Mouse (Mus musculus) heart, embryonic 10.5 days (tissue): ENCODE measurements at regions not wholly inside any gene's neighbourhood (a gene's known extent, or its start where the extent isn't known, plus 50 kb on each side); places are given as distances from the start of the nearest gene placed in this dataset.

Experiments used
- DNase-seq: peaks from one replicate; pipeline ENCODE4 v3.0.0-alpha.2; 2017; ENCODE audit warnings: low spot score
- H3K27ac ChIP-seq: fragments of 300-500 bp; sonication (generic); 2 replicates; pipeline ENCODE4 v1.5.1; 2016; ENCODE audit warnings: mild to moderate bottlenecking
- H3K27me3 ChIP-seq: fragments of 300-500 bp; sonication (generic); 2 replicates; pipeline ENCODE4 v1.6.1; 2016; ENCODE audit warnings: mild to moderate bottlenecking; ENCODE audit not compliant: poor library complexity, insufficient read depth, severe bottlenecking
- H3K36me3 ChIP-seq: fragments of 300-500 bp; sonication (generic); 2 replicates; pipeline ENCODE4 v1.6.1; 2016; ENCODE audit warnings: mild to moderate bottlenecking, moderate library complexity
- H3K4me1 ChIP-seq: fragments of 300-500 bp; sonication (generic); 2 replicates; pipeline ENCODE4 v1.6.1; 2016; ENCODE audit warnings: mild to moderate bottlenecking
- H3K4me3 ChIP-seq: fragments of 300-500 bp; sonication (generic); 2 replicates; pipeline ENCODE4 v1.5.1; 2016; ENCODE audit warnings: mild to moderate bottlenecking, moderate library complexity
- H3K9me3 ChIP-seq: fragments of 300-500 bp; sonication (generic); 2 replicates; pipeline ENCODE4 v1.6.1; 2016; ENCODE audit warnings: mild to moderate bottlenecking, moderate library complexity
- WGBS: fragments of 180-500 bp; shearing (Covaris S2); methylation state at CpG from one replicate; pipeline ENCODE4 v1.1.7; 2016; 5-methylcytosine and 5-hydroxymethylcytosine counted together

DNA sequence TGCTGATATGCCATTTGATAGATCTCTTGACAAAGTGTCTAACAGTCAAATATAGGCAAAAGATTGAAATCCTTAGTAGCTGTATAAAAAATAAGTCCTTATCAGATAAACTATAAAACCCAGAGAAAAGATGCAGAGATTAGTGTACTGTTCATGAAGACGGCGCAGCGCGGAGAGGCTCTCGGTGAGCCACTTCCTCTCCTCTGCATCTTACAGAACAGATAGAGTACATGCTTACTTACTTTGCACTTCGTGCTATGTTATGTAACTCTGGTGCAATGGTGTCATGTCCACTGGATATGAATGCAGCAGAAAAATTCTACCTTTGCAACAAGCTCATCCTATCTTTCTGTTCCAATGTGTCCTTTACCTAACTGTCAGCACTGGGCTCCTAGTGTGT is 2593.5 kb upstream of the Gm7489 start:
- Histone ChIP-seq H3K36me3 (no peaks in the 10 kb centered on the region), H3K4me1 (no peaks in the 10 kb centered on the region), H3K27ac (no peak overlapping the region), H3K9me3 (no peaks in the 10 kb centered on the region), H3K27me3 (no peaks in the 10 kb centered on the region), H3K4me3 (no peak overlapping the region)
- DNase-seq = no peak
- WGBS = 91% methylated on average over 6 of the region's 6 CpGs

DNA sequence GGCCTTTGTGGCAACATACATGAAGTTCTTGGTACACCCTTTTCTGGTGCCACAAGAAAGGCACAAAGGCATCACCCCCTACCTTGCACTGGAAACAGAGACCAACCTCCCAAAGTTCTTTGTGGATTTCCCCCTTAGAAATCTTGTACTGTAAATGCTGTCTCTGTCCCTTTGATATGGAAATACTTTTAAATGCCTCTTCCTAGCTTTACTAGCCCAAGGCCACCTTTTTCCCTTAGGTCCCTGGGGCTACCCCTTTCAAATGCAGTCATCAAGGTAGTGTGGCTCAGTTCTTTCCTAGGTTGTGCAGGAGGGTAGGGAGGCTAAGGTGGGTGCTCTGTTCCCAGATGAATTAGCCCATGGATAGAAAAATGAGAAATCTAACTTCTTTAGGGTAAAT is 2587.9 kb upstream of the Gm7489 start:
- Histone ChIP-seq H3K27me3 (no peaks in the 10 kb centered on the region), H3K27ac (no peak overlapping the region), H3K4me1 (no peaks in the 10 kb centered on the region), H3K36me3 (no peaks in the 10 kb centered on the region), H3K9me3 (no peaks in the 10 kb centered on the region), H3K4me3 (no peak overlapping the region)
- DNase-seq = no peak

DNA sequence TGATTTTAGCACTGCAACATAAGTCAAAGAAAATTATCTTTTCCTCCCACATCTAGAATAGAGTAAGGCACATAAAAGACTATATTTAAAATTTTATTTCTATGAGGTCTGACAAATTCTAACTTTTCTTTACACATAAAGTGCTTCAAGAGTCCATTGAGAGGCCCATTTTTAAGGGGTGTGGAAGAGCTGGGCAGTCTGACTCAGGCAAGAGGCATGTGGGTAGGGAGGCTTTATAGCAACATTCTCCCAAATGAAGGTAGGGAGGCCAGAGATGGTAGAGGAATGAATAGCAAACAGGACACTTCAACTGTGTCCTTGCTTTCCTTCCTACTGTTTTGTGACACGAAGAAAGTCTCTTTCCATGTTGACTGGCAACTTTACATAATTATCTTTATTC is 2566.6 kb upstream of the Gm7489 start:
- Histone ChIP-seq H3K4me3 (no peak overlapping the region), H3K36me3 (no peaks in the 10 kb centered on the region), H3K4me1 (no peaks in the 10 kb centered on the region), H3K27ac (no peak overlapping the region), H3K27me3 (0 out of 2 replicates have a peak, but pooled peaks cover 5% of the 10 kb centered on the region), H3K9me3 (no peaks in the 10 kb centered on the region)
- DNase-seq = no peak
- 68% methylated on average over 1 of the region's 1 CpGs for WGBS

DNA sequence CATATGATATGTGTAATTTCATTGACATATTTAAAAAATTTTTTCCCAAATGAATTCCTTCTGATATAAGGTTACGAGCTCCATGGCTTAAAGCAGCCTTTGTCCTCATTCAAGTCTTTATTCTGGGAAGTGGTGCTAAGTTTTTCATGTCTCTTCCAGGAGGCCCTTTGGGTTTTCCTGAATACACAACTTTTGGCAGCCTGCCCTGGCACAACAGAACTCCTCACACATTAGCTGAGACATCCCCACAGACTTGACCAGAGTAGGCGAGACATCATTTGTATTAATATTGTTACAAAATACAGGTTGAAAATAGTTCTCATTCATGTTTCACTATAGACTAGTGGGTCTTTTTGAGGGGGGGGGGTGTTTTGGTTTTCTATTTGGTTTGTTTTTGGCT is 2565.9 kb upstream of the Gm7489 start:
- WGBS = 86% methylated on average over 2 of the region's 2 CpGs
- Histone ChIP-seq H3K27ac (no peak overlapping the region), H3K4me1 (no peaks in the 10 kb centered on the region), H3K27me3 (0 out of 2 replicates have a peak, but pooled peaks cover 5% of the 10 kb centered on the region), H3K36me3 (no peaks in the 10 kb centered on the region), H3K9me3 (no peaks in the 10 kb centered on the region), H3K4me3 (no peak overlapping the region)
- no peak for DNase-seq

DNA sequence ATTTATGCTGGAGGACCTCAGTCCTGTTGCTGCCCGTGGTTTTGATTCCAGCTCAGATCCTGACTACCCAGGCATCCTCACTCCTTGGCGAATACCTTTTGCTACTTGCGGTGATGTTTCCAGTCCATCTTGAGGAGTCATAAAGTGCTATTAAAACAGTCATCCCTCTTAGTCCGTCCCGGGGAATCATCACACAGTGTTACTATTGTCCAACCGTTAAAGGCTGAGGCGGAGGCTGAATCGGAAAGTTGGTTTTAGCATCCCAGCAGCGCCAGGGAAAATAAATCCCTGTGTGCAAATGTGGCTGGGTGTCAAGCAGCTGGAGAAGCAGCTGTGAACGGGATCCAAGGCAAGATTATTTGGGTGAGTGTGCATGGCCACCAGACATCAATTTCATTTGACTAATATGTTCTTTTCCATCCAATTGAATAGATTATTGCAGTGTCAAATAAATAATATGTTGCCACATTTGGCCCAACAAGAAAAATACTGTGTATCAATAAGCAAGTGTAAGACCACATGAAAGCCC is 2564.3 kb upstream of the Gm7489 start:
- H3K4me1 ChIP-seq = no peaks in the 10 kb centered on the region
- H3K27me3 ChIP-seq = 0 out of 2 replicates have a peak, but pooled peaks cover 5% of the 10 kb centered on the region
- no peaks in the 10 kb centered on the region for H3K9me3 ChIP-seq
- no peak for DNase-seq
- WGBS = 78% methylated on average over 10 of the region's 10 CpGs
- no peaks in the 10 kb centered on the region for H3K36me3 ChIP-seq
- H3K4me3 ChIP-seq = no peak overlapping the region
- no peak overlapping the region for H3K27ac ChIP-seq

DNA sequence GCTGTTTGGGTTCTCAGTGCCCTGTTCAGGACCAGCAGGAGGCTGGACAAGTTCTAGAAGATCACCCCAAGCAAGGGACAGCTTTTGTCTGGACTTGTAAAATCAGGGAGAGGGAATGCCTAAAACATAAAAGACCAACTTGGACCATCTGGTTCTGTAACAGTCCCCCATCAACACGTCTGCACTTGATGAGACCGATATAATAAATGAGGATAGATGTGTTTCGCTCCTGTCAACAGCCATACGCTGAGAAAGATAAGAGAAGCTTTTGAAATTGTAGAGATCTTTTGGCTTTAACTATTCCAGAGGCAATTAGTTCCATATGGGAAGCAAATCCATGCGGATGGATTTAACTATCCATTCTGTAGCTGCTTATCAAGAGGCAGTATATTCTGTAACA is 2561.4 kb upstream of the Gm7489 start:
- DNase-seq = no peak
- H3K4me3 ChIP-seq = no peak overlapping the region
- H3K27ac ChIP-seq = no peak overlapping the region
- 60% methylated on average over 5 of the region's 5 CpGs for WGBS
- H3K27me3 ChIP-seq = 0 out of 2 replicates have a peak, but pooled peaks cover 5% of the 10 kb centered on the region
- H3K4me1 ChIP-seq = no peaks in the 10 kb centered on the region
- H3K9me3 ChIP-seq = no peaks in the 10 kb centered on the region
- no peaks in the 10 kb centered on the region for H3K36me3 ChIP-seq

DNA sequence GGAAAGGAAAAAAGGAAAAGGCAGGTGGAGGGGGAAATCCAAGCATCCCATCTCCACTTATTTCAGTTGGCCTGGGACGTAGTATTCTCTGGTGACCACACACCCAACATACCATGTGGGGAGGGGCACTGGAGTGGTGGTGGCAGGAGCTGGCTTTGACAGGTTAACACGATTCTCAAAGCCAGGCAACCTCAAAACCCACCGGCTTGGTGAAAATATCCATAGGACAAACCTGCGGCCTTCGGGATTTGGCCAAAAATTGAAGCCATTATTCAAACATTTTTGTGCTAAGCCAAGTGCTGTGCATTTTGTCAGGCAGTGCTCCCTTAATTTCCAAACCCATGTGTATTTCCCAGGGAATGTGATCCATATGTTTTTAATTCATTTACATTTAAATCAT is 2560.5 kb upstream of the Gm7489 start:
- WGBS = 78% methylated on average over 5 of the region's 5 CpGs
- Histone ChIP-seq H3K36me3 (no peaks in the 10 kb centered on the region), H3K4me1 (no peaks in the 10 kb centered on the region), H3K9me3 (no peaks in the 10 kb centered on the region), H3K27ac (no peak overlapping the region), H3K27me3 (0 out of 2 replicates have a peak, but pooled peaks cover 5% of the 10 kb centered on the region), H3K4me3 (no peak overlapping the region)
- no peak for DNase-seq

DNA sequence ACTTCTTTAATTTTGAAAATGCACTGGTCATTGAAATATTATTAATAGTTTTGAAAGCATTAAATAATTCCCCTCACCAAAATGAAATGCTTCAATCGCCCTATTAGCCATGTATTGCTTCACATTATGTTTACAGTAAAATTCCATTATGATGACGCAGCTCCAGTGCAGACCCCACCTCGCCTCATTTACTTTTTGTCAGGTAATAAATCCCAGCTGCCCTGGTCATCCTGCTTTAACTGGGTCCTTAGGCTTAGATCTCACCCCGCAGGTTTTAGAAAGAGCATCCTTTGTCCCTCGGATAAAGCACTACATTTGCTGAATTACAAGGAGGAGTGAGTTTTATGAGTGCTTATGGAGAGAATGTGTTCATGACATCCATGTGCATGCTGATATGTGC is 2557.0 kb upstream of the Gm7489 start:
- DNase-seq = no peak
- no peaks in the 10 kb centered on the region for H3K27me3 ChIP-seq
- WGBS = 72% methylated on average over 5 of the region's 5 CpGs
- H3K27ac ChIP-seq = no peak overlapping the region
- H3K4me1 ChIP-seq = no peaks in the 10 kb centered on the region
- no peaks in the 10 kb centered on the region for H3K36me3 ChIP-seq
- H3K9me3 ChIP-seq = no peaks in the 10 kb centered on the region
- no peak overlapping the region for H3K4me3 ChIP-seq

DNA sequence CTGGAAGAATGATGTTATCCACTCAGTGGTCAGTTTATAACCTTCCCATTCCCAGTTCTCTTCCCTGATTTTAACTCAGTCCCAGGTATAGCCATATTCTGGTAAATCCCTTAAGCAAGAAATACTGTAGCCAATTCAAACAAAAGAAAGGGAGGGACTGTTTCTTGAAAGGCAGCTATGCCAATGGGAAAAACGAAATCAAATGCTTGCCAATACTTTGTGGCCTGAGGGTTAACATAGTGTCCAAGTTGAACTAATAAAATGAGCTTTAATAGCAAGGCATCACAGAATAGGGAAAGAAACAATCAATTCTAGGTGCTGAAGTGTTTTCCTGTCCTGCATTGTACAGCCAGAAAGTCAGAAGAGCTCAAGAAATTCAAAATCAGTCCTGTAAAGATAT is 2548.3 kb upstream of the Gm7489 start:
- no peak for DNase-seq
- WGBS = 63% methylated on average over 1 of the region's 1 CpGs
- Histone ChIP-seq H3K27ac (no peak overlapping the region), H3K9me3 (no peaks in the 10 kb centered on the region), H3K4me3 (no peak overlapping the region), H3K4me1 (no peaks in the 10 kb centered on the region), H3K27me3 (no peaks in the 10 kb centered on the region), H3K36me3 (no peaks in the 10 kb centered on the region)

DNA sequence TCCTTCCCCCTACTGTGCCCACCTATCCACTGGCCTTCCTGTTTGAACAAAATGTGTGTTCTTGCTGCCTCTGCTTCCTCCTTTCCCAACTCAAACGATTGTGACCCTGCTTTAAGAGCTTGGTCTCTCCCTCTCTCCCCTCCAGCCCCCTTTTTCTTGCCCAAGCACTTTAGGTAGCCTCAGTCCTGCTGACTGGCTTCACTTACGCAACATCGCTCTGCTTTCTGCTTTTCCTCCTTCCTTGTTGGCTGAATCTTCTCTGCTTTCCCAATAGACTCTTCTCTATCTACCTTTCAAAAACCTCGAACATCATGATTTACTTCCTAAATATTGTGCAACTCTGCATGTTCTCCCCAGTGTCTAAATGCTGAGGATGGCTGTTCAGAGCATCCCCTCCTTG is 2538.4 kb upstream of the Gm7489 start:
- no peaks in the 10 kb centered on the region for H3K9me3 ChIP-seq
- H3K27me3 ChIP-seq = no peaks in the 10 kb centered on the region
- H3K4me1 ChIP-seq = no peaks in the 10 kb centered on the region
- H3K4me3 ChIP-seq = no peak overlapping the region
- no peak for DNase-seq
- WGBS = 75% methylated on average over 4 of the region's 4 CpGs
- no peaks in the 10 kb centered on the region for H3K36me3 ChIP-seq
- no peak overlapping the region for H3K27ac ChIP-seq

DNA sequence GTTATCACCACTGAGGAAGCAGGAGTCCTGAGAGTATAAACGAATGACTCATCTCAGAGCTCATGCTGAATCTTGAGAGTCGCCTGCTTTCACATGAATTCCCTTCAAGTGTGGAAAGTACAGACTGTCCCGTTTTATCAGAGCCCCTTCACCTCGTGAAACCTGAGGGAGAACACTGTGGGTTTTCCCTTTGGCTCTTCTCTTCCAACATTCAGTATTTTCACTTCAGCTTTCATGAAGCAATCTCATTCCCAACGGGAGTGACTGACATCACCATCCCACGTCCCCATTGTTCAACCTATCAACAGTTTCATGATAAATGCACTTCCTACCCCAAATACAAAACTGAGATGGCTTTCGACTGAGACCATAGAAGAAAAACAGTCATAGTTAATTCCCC is 2521.3 kb upstream of the Gm7489 start:
- no peak for DNase-seq
- no peaks in the 10 kb centered on the region for H3K9me3 ChIP-seq
- H3K27ac ChIP-seq = no peak overlapping the region
- no peak overlapping the region for H3K4me3 ChIP-seq
- H3K27me3 ChIP-seq = no peaks in the 10 kb centered on the region
- WGBS = 35% methylated on average over 7 of the region's 7 CpGs
- no peaks in the 10 kb centered on the region for H3K36me3 ChIP-seq
- no peaks in the 10 kb centered on the region for H3K4me1 ChIP-seq

DNA sequence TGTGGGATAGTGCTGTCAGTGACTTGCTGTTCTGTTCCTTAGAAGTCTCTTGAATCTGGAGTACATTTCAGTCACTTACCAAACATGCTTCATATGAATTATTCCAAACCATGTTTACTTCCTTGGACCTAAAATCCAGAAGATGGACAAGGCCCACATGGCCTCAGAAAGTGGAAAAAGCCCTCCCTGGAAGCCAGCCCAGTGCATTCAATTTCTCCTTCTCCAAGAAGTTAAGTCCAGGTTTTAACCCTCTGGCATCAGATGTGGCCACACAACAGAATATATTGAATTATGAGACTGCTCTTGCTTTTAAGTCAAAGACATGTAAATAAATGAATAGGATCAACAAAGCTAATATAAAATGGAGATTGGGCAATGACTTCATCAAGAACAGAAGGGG is 2513.5 kb upstream of the Gm7489 start:
- no peaks in the 10 kb centered on the region for H3K36me3 ChIP-seq
- H3K27ac ChIP-seq = no peak overlapping the region
- no peaks in the 10 kb centered on the region for H3K9me3 ChIP-seq
- H3K4me3 ChIP-seq = no peak overlapping the region
- H3K27me3 ChIP-seq = no peaks in the 10 kb centered on the region
- H3K4me1 ChIP-seq = no peaks in the 10 kb centered on the region
- DNase-seq = no peak

DNA sequence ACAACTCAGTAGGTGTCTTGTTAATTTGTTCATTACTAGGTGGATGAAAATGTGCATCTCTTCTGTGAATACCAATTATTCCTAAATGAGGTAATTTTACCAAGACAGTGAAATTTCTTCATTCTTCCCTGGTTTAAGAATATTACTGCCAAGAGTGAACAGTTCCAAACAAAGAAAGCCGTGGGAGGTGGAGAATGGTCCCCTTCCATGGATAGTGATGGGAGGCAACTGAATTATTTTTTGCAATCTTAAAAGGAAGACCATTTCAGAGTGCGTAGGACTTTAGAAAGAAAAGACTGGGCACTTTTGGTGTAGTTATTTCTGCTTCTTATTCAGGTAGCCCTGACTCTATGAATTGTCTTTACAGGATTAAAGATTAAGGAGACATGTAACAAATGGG is 2494.3 kb upstream of the Gm7489 start:
- no peak overlapping the region for H3K27ac ChIP-seq
- no peaks in the 10 kb centered on the region for H3K36me3 ChIP-seq
- no peaks in the 10 kb centered on the region for H3K27me3 ChIP-seq
- 88% methylated on average over 2 of the region's 2 CpGs for WGBS
- H3K9me3 ChIP-seq = no peaks in the 10 kb centered on the region
- no peak overlapping the region for H3K4me3 ChIP-seq
- H3K4me1 ChIP-seq = 0 out of 2 replicates have a peak, but pooled peaks cover 4% of the 10 kb centered on the region
- no peak for DNase-seq

DNA sequence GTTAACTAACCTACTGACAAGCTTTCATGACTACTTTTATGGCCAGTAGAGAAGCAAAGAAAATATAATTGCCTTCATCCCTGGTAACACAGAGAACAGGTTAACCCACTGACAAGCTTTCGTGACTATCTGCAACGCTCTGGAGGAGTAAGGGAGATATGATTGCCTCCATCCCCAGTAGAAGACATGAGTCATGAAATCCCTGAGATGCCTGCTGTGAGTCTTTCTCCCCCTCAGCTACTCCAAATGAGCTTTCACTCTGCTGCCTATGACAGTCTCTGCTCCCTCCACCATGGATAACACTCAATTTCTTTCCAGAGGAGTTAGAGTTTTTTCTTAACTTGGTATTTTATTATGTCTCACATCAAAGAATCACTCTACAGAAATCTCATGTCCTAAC is 2493.4 kb upstream of the Gm7489 start:
- no peak for DNase-seq
- Histone ChIP-seq H3K4me1 (0 out of 2 replicates have a peak, but pooled peaks cover 4% of the 10 kb centered on the region), H3K27ac (no peak overlapping the region), H3K9me3 (no peaks in the 10 kb centered on the region), H3K27me3 (no peaks in the 10 kb centered on the region), H3K36me3 (no peaks in the 10 kb centered on the region), H3K4me3 (no peak overlapping the region)
- 64% methylated on average over 2 of the region's 2 CpGs for WGBS
